Mouse (Mus musculus) CH12.LX (cell line): ENCODE measurements around the gene E330009J07Rik. TPM values are rescaled to one million over a fixed set of nuclear protein-coding genes. Genes with fewer than 3 reads are reported as not detected.

Experiments
- DNase-seq: peaks from one replicate; pipeline ENCODE4 v3.0.0-alpha.2; 2013; ENCODE audit errors: extremely low read depth
- H3K27ac ChIP-seq: 2 replicates; pipeline ENCODE4 v1.5.1; 2012; ENCODE audit warnings: low read depth, mild to moderate bottlenecking, control low read depth, moderate library complexity; ENCODE audit not compliant: insufficient read depth
- H3K27me3 ChIP-seq: replicated peaks from 2 replicates; pipeline ENCODE3; 2012; ENCODE audit warnings: inconsistent platforms
- H3K36me3 ChIP-seq, 2 experiments: replicated peaks in 1 of 2; 2 replicates each; pipeline versions ENCODE3 to v1.6.1; 2012; ENCODE audit warnings: inconsistent platforms in 1 of 2, low read length in 1 of 2, mild to moderate bottlenecking in 1 of 2, mixed read lengths in 1 of 2, moderate library complexity in 1 of 2; ENCODE audit not compliant: control insufficient read depth in 1 of 2, insufficient read depth in 1 of 2
- H3K4me1 ChIP-seq, 2 experiments: 2 replicates each; pipeline ENCODE4 v1.6.1; 2012; ENCODE audit warnings: inconsistent platforms in 1 of 2, moderate library complexity in 1 of 2; ENCODE audit not compliant: insufficient read depth in 2 of 2, control insufficient read depth in 1 of 2
- H3K4me2 ChIP-seq: 2 replicates; pipeline ENCODE4 v1.6.1; 2012; ENCODE audit warnings: low read depth, mild to moderate bottlenecking, control low read depth; ENCODE audit not compliant: poor library complexity, insufficient read depth, severe bottlenecking
- H3K4me3 ChIP-seq, 3 experiments: fragments of 150-350 bp in 1 of 3; sonication (generic) in 1 of 3; replicated peaks in 1 of 3; 2 replicates each; pipeline versions ENCODE3 to v1.5.1; 2011 to 2012; ENCODE audit warnings: low read depth in 2 of 3, low read length in 2 of 3, mild to moderate bottlenecking in 2 of 3, moderate library complexity in 2 of 3, control low read depth in 1 of 3, improper control_type of control experiment in 1 of 3, inconsistent platforms in 1 of 3, mixed read lengths in 1 of 3; ENCODE audit not compliant: poor library complexity in 1 of 3
- H3K79me2 ChIP-seq: replicated peaks from 2 replicates; pipeline ENCODE4 v1.6.1; 2012; ENCODE audit warnings: mild to moderate bottlenecking, moderate library complexity; ENCODE audit not compliant: control insufficient read depth, poor library complexity, insufficient read depth, severe bottlenecking; ENCODE audit errors: extremely low read depth
- H3K9ac ChIP-seq: 2 replicates; pipeline ENCODE4 v1.6.1; 2012; ENCODE audit warnings: low read depth, mild to moderate bottlenecking, control low read depth, moderate library complexity; ENCODE audit not compliant: insufficient read depth
- H3K9me3 ChIP-seq: replicated peaks from 2 replicates; pipeline ENCODE3; 2012; ENCODE audit warnings: low read length, inconsistent platforms, mixed read lengths
- BHLHE40 ChIP-seq: IDR thresholded peaks from 2 replicates; pipeline ENCODE4 v1.6.1; 2011; ENCODE audit warnings: mild to moderate bottlenecking, low read depth, low read length, improper control_type of control experiment
- CHD2 ChIP-seq: IDR thresholded peaks from 2 replicates; pipeline ENCODE4 v1.6.1; 2011; ENCODE audit warnings: low read length, improper control_type of control experiment
- CTCF ChIP-seq, 2 experiments: IDR thresholded peaks in 1 of 2; conservative IDR thresholded peaks in 1 of 2; 2 replicates each; pipeline ENCODE4 v1.5.1; 2011 to 2012; ENCODE audit warnings: low read depth in 2 of 2, low read length in 2 of 2, improper control_type of control experiment in 1 of 2, inconsistent platforms in 1 of 2, mild to moderate bottlenecking in 1 of 2, moderate library complexity in 1 of 2
- E2F4 ChIP-seq: IDR thresholded peaks from 2 replicates; pipeline ENCODE4 v1.6.1; 2011; ENCODE audit warnings: low read depth, low read length, improper control_type of control experiment; ENCODE audit not compliant: insufficient replicate concordance
- ELF1 ChIP-seq: IDR thresholded peaks from 2 replicates; pipeline ENCODE4 v1.6.1; 2014; ENCODE audit warnings: low read depth, mild to moderate bottlenecking, inconsistent platforms, low read length, improper control_type of control experiment
- EP300 ChIP-seq: IDR thresholded peaks from 2 replicates; pipeline ENCODE4 v1.6.1; 2011; ENCODE audit warnings: low read length, improper control_type of control experiment
- ETS1 ChIP-seq: conservative IDR thresholded peaks from 2 replicates; pipeline ENCODE4 v1.6.1; 2012; ENCODE audit warnings: low read depth, mild to moderate bottlenecking, inconsistent platforms, low read length, improper control_type of control experiment, moderate library complexity
- GABPA ChIP-seq: IDR thresholded peaks from 2 replicates; pipeline ENCODE4 v1.6.1; 2012; ENCODE audit warnings: low read depth, low read length, improper control_type of control experiment, inconsistent platforms; ENCODE audit not compliant: insufficient replicate concordance
- KAT2A ChIP-seq: IDR thresholded peaks from 2 replicates; pipeline ENCODE4 v1.6.1; 2012; ENCODE audit warnings: low read length, improper control_type of control experiment, inconsistent platforms; ENCODE audit not compliant: insufficient replicate concordance
- MAFK ChIP-seq: IDR thresholded peaks from 2 replicates; pipeline ENCODE4 v1.6.1; 2011; ENCODE audit warnings: low read length, improper control_type of control experiment; ENCODE audit not compliant: insufficient replicate concordance
- MAZ ChIP-seq: IDR thresholded peaks from 2 replicates; pipeline ENCODE4 v1.6.1; 2012; ENCODE audit warnings: low read depth, mild to moderate bottlenecking, inconsistent platforms, low read length, improper control_type of control experiment, moderate library complexity
- MXI1 ChIP-seq: IDR thresholded peaks from 2 replicates; pipeline ENCODE4 v1.6.1; 2011; ENCODE audit warnings: mild to moderate bottlenecking, low read depth, low read length, improper control_type of control experiment
- MYC ChIP-seq: IDR thresholded peaks from 2 replicates; pipeline ENCODE4 v1.6.1; 2011; ENCODE audit warnings: low read depth, mild to moderate bottlenecking, improper control_type of control experiment, low read length
- NRF1 ChIP-seq: IDR thresholded peaks from 2 replicates; pipeline ENCODE4 v1.6.1; 2014; ENCODE audit warnings: low read depth, mild to moderate bottlenecking, inconsistent platforms, low read length, improper control_type of control experiment, moderate library complexity
- PAX5 ChIP-seq: IDR thresholded peaks from 2 replicates; pipeline ENCODE4 v1.6.1; 2012; ENCODE audit warnings: low read length, inconsistent platforms, mixed read lengths
- POLR2A ChIP-seq: IDR thresholded peaks from 2 replicates; pipeline ENCODE4 v1.6.1; 2011; ENCODE audit warnings: low read depth, mild to moderate bottlenecking, improper control_type of control experiment, low read length
- POLR2AphosphoS2 ChIP-seq: IDR thresholded peaks from 2 replicates; pipeline ENCODE4 v1.6.1; 2011; ENCODE audit warnings: low read depth, low read length, improper control_type of control experiment
- RAD21 ChIP-seq: IDR thresholded peaks from 2 replicates; pipeline ENCODE4 v1.6.1; 2011; ENCODE audit warnings: low read depth, mild to moderate bottlenecking, low read length, improper control_type of control experiment, moderate library complexity
- SMC3 ChIP-seq: IDR thresholded peaks from 2 replicates; pipeline ENCODE4 v1.6.1; 2011; ENCODE audit warnings: low read depth, low read length, improper control_type of control experiment
- TBP ChIP-seq: conservative IDR thresholded peaks from 2 replicates; pipeline ENCODE4 v1.6.1; 2011; ENCODE audit warnings: low read depth, low read length, improper control_type of control experiment
- TCF12 ChIP-seq: IDR thresholded peaks from 2 replicates; pipeline ENCODE4 v1.6.1; 2014; ENCODE audit warnings: low read depth, mild to moderate bottlenecking, inconsistent platforms, low read length, improper control_type of control experiment
- UBTF ChIP-seq: IDR thresholded peaks from 2 replicates; pipeline ENCODE4 v1.6.1; 2012; ENCODE audit warnings: low read depth, mild to moderate bottlenecking, inconsistent platforms, low read length, improper control_type of control experiment, moderate library complexity
- USF1 ChIP-seq: IDR thresholded peaks from 2 replicates; pipeline ENCODE4 v1.6.1; 2014; ENCODE audit warnings: low read depth, mild to moderate bottlenecking, inconsistent platforms, low read length, improper control_type of control experiment
- USF2 ChIP-seq: conservative IDR thresholded peaks from 2 replicates; pipeline ENCODE4 v1.6.1; 2011; ENCODE audit warnings: low read depth, low read length, improper control_type of control experiment
- ZKSCAN1 ChIP-seq: IDR thresholded peaks from 2 replicates; pipeline ENCODE4 v1.6.1; 2012; ENCODE audit warnings: low read depth, inconsistent platforms, low read length, improper control_type of control experiment, borderline replicate concordance
- ZMIZ1 ChIP-seq: IDR thresholded peaks from 2 replicates; pipeline ENCODE4 v1.6.1; 2012; ENCODE audit warnings: low read depth, mild to moderate bottlenecking, inconsistent platforms, low read length, improper control_type of control experiment
- ZNF384 ChIP-seq: IDR thresholded peaks from 2 replicates; pipeline ENCODE4 v1.6.1; 2012; ENCODE audit warnings: low read depth, low read length, improper control_type of control experiment, inconsistent platforms
- dilution Hi-C: fragments of 300-500 bp; cut with MboI; formaldehyde crosslinking; loops from 2 replicates; pipeline ENCODE4 v1.14.3; 2020; ENCODE audit warnings: low sequenced_read_pairs; ENCODE audit not compliant: extremely low pct_unique_long_range_greater_than_20kb, extremely low pct_ligation_motif_present
- in situ Hi-C: fragments of 300-500 bp; cut with MboI; formaldehyde crosslinking; loops from 3 replicates; pipeline ENCODE4 v1.14.3; 2019; ENCODE audit warnings: low sequenced_read_pairs, low pct_ligation_motif_present, low pct_unique_long_range_greater_than_20kb, mixed read lengths
- polyA plus RNA-seq: library from polyadenylated mRNA; unstranded; fragments of >175 nt; gene quantifications from 2 replicates; pipeline ENCODE4 v1.2.1, GENCODE M21; 2012; ENCODE audit warnings: low read depth; ENCODE audit not compliant: insufficient read length
- total RNA-seq, 2 experiments: library from RNA; depleted of rRNA; stranded (reverse); fragments of 300-350 nt in 1 of 2; fragments of >200 nt in 1 of 2; gene quantifications; 2 replicates each; pipeline ENCODE4 v1.2.3; 2012 to 2014

Gene E330009J07Rik
- total and polyA plus RNA-seq, 3 experiments = 12.3 to 21.6 (median 13.1) TPM

DNA sequence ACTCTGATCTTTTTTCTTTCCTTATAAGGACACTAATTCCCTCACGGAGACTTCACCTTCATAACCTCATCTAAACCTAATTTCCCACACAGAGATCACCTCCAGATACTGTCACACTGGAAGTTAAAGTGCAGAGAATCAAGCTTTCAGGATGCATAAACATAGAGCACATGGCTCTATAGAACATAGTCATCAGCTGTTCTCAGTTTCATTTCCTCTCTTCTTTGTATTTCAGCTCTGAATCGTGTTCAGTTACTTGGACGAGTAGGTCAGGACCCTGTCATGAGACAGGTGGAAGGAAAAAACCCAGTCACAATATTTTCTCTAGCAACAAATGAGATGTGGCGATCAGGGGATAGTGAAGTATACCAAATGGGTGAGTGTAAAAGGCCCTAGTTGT lies 40.2 kb upstream of the E330009J07Rik start (continued):
- TF ChIP-seq USF1 (no peak), MAFK (no peak), GABPA (no peak), BHLHE40 (no peak), PAX5 (no peak), CHD2 (no peak), ZKSCAN1 (no peak)

DNA sequence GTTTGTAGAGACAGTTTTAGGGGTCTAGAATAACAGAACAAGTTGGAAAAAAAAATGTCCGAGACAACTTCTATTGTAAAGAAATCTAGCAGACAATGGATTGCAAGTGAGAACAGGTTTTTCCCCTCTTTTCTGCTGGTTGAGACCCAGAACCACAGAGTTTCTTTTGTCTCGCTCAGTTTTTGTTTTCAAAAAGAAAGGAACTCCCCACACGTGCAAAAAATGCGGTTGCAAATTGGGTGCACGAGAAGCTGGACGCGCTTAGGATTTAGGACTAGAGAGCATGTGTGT lies 35.7 kb upstream of the E330009J07Rik start:
- peaks cover 4% of the 10 kb centered on the region for H3K9me3 ChIP-seq
- peaks cover 16% of the 10 kb centered on the region for H3K79me2 ChIP-seq
- dilution Hi-C loops (no loop called here), in situ Hi-C loops (no loop called here)
- no peak for DNase-seq
- peak overlapping the region; percentile 74 to 96 (median 85) for H3K4me3 ChIP-seq
- H3K9ac ChIP-seq = peak overlapping the region; percentile 96
- H3K4me1 ChIP-seq = peaks cover 0 to 42% of the 10 kb centered on the region in 2 experiments; a peak in 2 of 4 replicates
- H3K27me3 ChIP-seq = no peaks in the 10 kb centered on the region
- peak overlapping the region; percentile 83 for H3K4me2 ChIP-seq
- peaks cover 28 to 34% of the 10 kb centered on the region in 2 experiments for H3K36me3 ChIP-seq
- TF ChIP-seq MYC (peak; percentile 40; the same call in 1 of the 2 replicates), BHLHE40 (peak; percentile 62), POLR2A (no peak)
- peak overlapping the region; percentile 87 for H3K27ac ChIP-seq

DNA sequence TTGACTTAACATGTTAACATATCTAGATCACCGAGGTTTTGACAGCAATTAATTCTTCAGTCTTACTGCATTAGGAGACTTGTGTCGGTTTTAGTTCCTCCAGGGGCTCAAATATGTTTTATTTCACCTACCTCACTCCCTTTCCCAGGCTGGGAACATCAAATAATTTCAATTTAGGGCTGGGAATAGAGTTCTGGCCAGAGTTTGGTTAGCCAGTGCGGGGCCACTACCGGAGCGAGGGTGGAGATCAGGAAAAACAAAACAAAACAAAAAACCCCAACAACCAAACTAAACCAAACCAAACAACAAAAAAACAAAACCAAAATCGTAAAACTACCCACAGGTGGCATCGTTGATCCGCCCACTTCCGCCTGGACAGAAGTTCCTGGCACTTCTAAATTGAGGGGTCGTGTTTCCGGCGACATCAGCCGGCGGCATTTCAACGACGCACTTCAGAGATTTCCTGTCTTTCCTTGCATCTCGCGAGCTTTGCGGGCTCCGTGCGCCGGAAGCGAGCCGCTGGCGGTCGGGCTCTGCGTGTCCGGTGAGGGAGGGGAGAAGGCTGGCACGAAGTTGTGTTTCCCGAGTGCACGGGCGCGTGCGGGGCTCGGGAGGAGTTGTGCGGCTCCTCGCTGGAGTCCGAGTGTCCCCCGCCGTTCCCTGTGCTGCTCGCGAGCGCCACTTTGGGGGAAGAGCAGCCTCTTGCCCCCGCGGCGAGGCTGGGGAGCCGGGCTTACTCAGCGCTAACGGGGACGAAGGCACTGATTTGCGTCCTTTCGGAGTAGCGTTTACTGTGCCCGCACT lies 35.2 kb upstream of the E330009J07Rik start, which contains the start of gene Ssbp1:
Ssbp1 (plus strand) TSS at position 437 of the 804 bp plus-strand sequence.
- no peaks in the 10 kb centered on the region for H3K27me3 ChIP-seq
- H3K27ac ChIP-seq = peak within 1 kb of the TSS; percentile 87
- in situ Hi-C loops = no loop called here
- H3K36me3 ChIP-seq = peaks cover 24 to 32% of the 10 kb centered on the region in 2 experiments
- H3K79me2 ChIP-seq = peaks cover 16% of the 10 kb centered on the region
- peak within 1 kb of the TSS; percentile 74 to 96 (median 85) for H3K4me3 ChIP-seq
- H3K4me2 ChIP-seq = peak within 1 kb of the TSS; percentile 91
- DNase-seq = peak; percentile 96
- H3K9ac ChIP-seq = peak within 1 kb of the TSS; percentile 96
- H3K4me1 ChIP-seq = peaks cover 0 to 38% of the 10 kb centered on the region in 2 experiments; a peak in 2 of 4 replicates
- peaks cover 4% of the 10 kb centered on the region for H3K9me3 ChIP-seq
- dilution Hi-C loops = no loop called here
- TF ChIP-seq MYC (peak; percentile 42; the same call in 1 of the 2 replicates), EP300 (peak; percentile 37), USF1 (no peak), KAT2A (peak; percentile 92), TCF12 (peak; percentile 94), MAZ (peak; percentile 71; the same call in 1 of the 2 replicates), CHD2 (peak; percentile 100), UBTF (no peak; the same call in 1 of the 2 replicates), NRF1 (0 out of 2 replicates have a peak, but pooled peaks have one; percentile 31), USF2 (no peak), SMC3 (no peak), ETS1 (peak; percentile 60; the same call in 1 of the 2 replicates), BHLHE40 (peak; percentile 56), ZMIZ1 (peak; percentile 93), E2F4 (0 out of 2 replicates have a peak, but pooled peaks have one; percentile 27), ZNF384 (peak; percentile 53; the same call in 1 of the 2 replicates), RAD21 (no peak), MXI1 (peak; percentile 92), POLR2A (peak; percentile 98), POLR2AphosphoS2 (peak; percentile 91; the same call in 1 of the 2 replicates), PAX5 (no peak), ELF1 (peak; percentile 95), CTCF (conservative IDR thresholded peaks at IDR 0.05 in 1 of 2, IDR thresholded peaks at IDR 0.05 in 1 of 2; ENCODE audit: low read depth in 2 of 2, low read length in 2 of 2) (peak in 1 of 2 experiments; percentile 30; a peak in 2 of 4 replicates), TBP (0 out of 2 replicates have a peak, but pooled peaks have one; percentile 11)
